Mouse (Mus musculus) kidney, embryonic 14.5 days (tissue): ENCODE data around the gene Abi1. TPM values are rescaled to one million over a fixed set of nuclear protein-coding genes. Genes with fewer than 3 reads are reported as not detected.
"Not testable (repeated sequence)": the region's sequence is repeated elsewhere in the genome, so short reads cannot be mapped to it uniquely, and the experiment has no call there.

ENCODE experiments used
- ATAC-seq: fragments of 200-750 bp; cut with Nextera tagmentation; 2 replicates; pipeline ENCODE4 v1.8.0; 2017; ENCODE audit warnings: moderate number of reproducible peaks, mild to moderate bottlenecking, moderate TSS enrichment, moderate library complexity; ENCODE audit not compliant: low FRiP score, low TSS enrichment
- H3K27ac ChIP-seq: fragments of 300-500 bp; sonication (generic); 2 replicates; pipeline ENCODE4 v1.5.1; 2014; ENCODE audit warnings: low read depth, mild to moderate bottlenecking, low read length, moderate library complexity, mixed read lengths
- H3K27me3 ChIP-seq: fragments of 300-500 bp; sonication (generic); 2 replicates; pipeline ENCODE4 v1.6.1; 2014; ENCODE audit warnings: mild to moderate bottlenecking, low read length; ENCODE audit not compliant: control insufficient read depth, insufficient read depth
- H3K36me3 ChIP-seq: fragments of 300-500 bp; sonication (generic); 2 replicates; pipeline ENCODE4 v1.6.1; 2014; ENCODE audit warnings: low read length, mixed read lengths; ENCODE audit not compliant: control insufficient read depth, insufficient read depth
- H3K4me1 ChIP-seq: fragments of 300-500 bp; sonication (generic); 2 replicates; pipeline ENCODE4 v1.6.1; 2014; ENCODE audit warnings: low read length, mixed read lengths; ENCODE audit not compliant: control insufficient read depth, insufficient read depth
- H3K4me2 ChIP-seq: fragments of 300-500 bp; sonication (generic); replicated peaks from 2 replicates; pipeline ENCODE4 v1.6.1; 2014; ENCODE audit warnings: low read depth, mild to moderate bottlenecking, low read length
- H3K4me3 ChIP-seq: fragments of 300-500 bp; sonication (generic); 2 replicates; pipeline ENCODE4 v1.5.1; 2014; ENCODE audit warnings: mild to moderate bottlenecking, low read length
- H3K9ac ChIP-seq: fragments of 300-500 bp; sonication (generic); 2 replicates; pipeline ENCODE4 v1.6.1; 2014; ENCODE audit warnings: low read depth, mild to moderate bottlenecking, low read length, moderate library complexity
- H3K9me3 ChIP-seq: fragments of 300-500 bp; sonication (generic); 2 replicates; pipeline ENCODE4 v1.6.1; 2016; ENCODE audit warnings: low read length; ENCODE audit not compliant: control insufficient read depth
- WGBS: fragments of 180-500 bp; shearing (Covaris S2); extraction: QIAGEN DNeasy Blood & Tissue Kit; methylation state at CpG from one replicate; pipeline ENCODE4 v1.1.7; 2014; 5-methylcytosine and 5-hydroxymethylcytosine counted together
- polyA plus RNA-seq: library from polyadenylated mRNA; unstranded; fragments of >200 nt; fragmentation: Nextera tagmentation; extraction: Ambion mirVana; gene quantifications from 2 replicates; pipeline ENCODE4 v1.2.1, GENCODE M21; 2014

The Abi1 gene
- polyA plus RNA-seq, 1 experiment from 2014 or later: 49.1 TPM

GRCm38 (mm10) chr2:23021721-23022120 is 18.3 kb downstream of the Abi1 start:
- Histone ChIP-seq H3K4me3 (no peak overlapping the region), H3K9ac (no peak overlapping the region), H3K4me2 (no peak overlapping the region), H3K4me1 (no peaks in the 10 kb centered on the region), H3K27ac (no peak overlapping the region), H3K36me3 (no peaks in the 10 kb centered on the region), H3K9me3 (no peaks in the 10 kb centered on the region), H3K27me3 (no peaks in the 10 kb centered on the region)
- 57% methylated on average over 4 of the region's 4 CpGs for WGBS
- ATAC-seq: no peak

DNA sequence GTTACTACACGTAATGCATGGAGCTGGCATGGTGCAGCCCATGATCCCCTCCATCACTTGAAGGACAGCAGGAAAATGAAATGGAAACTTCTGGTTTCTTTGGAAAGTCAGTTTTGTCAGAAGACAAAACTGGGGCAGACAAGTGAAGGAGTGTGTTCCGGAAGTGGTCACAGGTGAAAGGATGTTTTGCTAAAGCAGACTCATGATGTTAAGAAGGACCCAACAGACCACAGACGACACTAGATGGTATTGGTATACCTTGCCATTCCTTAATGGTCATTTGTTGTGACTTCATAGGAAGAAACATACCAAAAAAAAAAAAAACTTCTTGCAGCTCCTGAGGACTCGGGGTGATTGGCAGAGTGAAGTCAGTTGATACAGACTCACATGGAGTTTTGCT is 18.7 kb downstream of the Abi1 start:
- no peaks in the 10 kb centered on the region for H3K9me3 ChIP-seq
- WGBS: 92% methylated on average over 4 of the region's 4 CpGs
- H3K4me3 ChIP-seq: no peak overlapping the region
- no peak overlapping the region for H3K9ac ChIP-seq
- H3K36me3 ChIP-seq: no peaks in the 10 kb centered on the region
- ATAC-seq: no peak
- H3K27me3 ChIP-seq: no peaks in the 10 kb centered on the region
- no peak overlapping the region for H3K27ac ChIP-seq
- no peaks in the 10 kb centered on the region for H3K4me1 ChIP-seq
- no peak overlapping the region for H3K4me2 ChIP-seq

GRCm38 (mm10) chr2:23019170-23019569 is 20.9 kb downstream of the Abi1 start:
- 89% methylated on average over 2 of the region's 2 CpGs for WGBS
- Histone ChIP-seq H3K27me3 (no peaks in the 10 kb centered on the region), H3K9ac (no peak overlapping the region), H3K36me3 (no peaks in the 10 kb centered on the region), H3K27ac (no peak overlapping the region), H3K4me2 (no peak overlapping the region), H3K4me3 (no peak overlapping the region), H3K4me1 (peaks cover 7% of the 10 kb centered on the region), H3K9me3 (no peaks in the 10 kb centered on the region)
- ATAC-seq: no peak

- 78% methylated on average over 3 of the region's 3 CpGs for WGBS
- Histone ChIP-seq H3K27ac (no peak overlapping the region), H3K4me2 (no peak overlapping the region), H3K9ac (no peak overlapping the region), H3K36me3 (no peaks in the 10 kb centered on the region), H3K4me3 (no peak overlapping the region), H3K9me3 (no peaks in the 10 kb centered on the region), H3K4me1 (peaks cover 7% of the 10 kb centered on the region), H3K27me3 (no peaks in the 10 kb centered on the region)
- no peak for ATAC-seq
These were observed 23.9 kb downstream of the Abi1 start for GRCm38 (mm10) chr2:23016121-23016520.

DNA sequence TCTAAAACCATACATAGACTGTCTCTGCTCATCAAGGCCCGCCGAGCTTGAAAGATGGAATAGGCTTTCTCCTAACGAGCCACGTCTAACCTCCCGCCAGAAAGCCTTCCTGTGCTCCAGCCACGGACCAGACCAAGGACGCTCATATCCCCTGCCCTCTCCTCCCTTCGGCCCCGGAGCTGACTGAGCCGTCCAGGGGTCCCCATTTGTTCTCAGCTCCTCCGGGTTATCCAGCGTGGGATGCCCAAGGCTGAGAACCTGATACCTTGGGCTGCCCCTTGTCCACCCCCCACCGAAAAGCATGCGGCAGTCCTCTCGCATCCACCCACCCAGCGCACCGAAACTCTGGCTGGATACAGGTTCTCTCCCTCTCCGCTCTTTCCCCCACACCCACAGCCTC is 24.7 kb downstream of the Abi1 start:
- Histone ChIP-seq H3K9ac (no peak overlapping the region), H3K4me2 (no peak overlapping the region), H3K4me1 (peaks cover 7% of the 10 kb centered on the region), H3K36me3 (no peaks in the 10 kb centered on the region), H3K9me3 (no peaks in the 10 kb centered on the region), H3K4me3 (no peak overlapping the region), H3K27ac (no peak overlapping the region), H3K27me3 (no peaks in the 10 kb centered on the region)
- 43% methylated on average over 18 of the region's 18 CpGs for WGBS
- ATAC-seq: peak; percentile 49; the same call in 1 of the 2 replicates

- not testable (repeated sequence) for H3K9ac ChIP-seq, H3K9me3 ChIP-seq, H3K4me1 ChIP-seq, H3K4me2 ChIP-seq, H3K4me3 ChIP-seq, H3K27me3 ChIP-seq, H3K36me3 ChIP-seq, H3K27ac ChIP-seq
- WGBS: 61% methylated on average over 2 of the region's 3 CpGs
- ATAC-seq: peak; percentile 16; the same call in 1 of the 2 replicates
These were observed 25.1 kb downstream of the Abi1 start for GRCm38 (mm10) chr2:23014935-23015334.

GRCm38 (mm10) chr2:23008256-23008655 is 31.8 kb downstream of the Abi1 start:
- Histone ChIP-seq H3K27me3 (no peaks in the 10 kb centered on the region), H3K36me3 (no peaks in the 10 kb centered on the region), H3K4me3 (no peak overlapping the region), H3K9ac (no peak overlapping the region), H3K4me2 (no peak overlapping the region), H3K9me3 (no peaks in the 10 kb centered on the region), H3K27ac (no peak overlapping the region), H3K4me1 (no peaks in the 10 kb centered on the region)
- 67% methylated on average over 1 of the region's 1 CpGs for WGBS
- ATAC-seq: no peak

DNA sequence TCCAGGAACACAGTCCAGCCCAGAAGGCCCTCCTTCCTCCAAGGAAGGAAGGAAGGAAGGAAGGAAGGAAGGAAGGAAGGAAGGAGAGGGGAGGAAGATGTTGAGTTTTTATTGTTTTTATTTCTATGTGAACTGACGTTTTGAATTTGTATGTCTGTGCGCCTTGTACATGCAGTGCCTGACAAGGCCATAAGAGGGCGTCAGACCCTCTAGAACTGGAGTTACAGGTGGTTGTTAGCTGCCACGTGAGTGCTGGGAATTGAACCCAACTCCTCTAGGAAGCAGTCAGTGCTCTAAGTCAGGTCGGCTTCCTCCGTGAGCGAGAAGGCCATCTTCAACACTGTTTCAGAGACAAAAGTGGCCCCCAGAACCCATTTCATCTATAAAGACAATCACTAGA is 32.5 kb downstream of the Abi1 start:
- 87% methylated on average over 7 of the region's 7 CpGs for WGBS

GRCm38 (mm10) chr2:23007149-23007548 is 32.9 kb downstream of the Abi1 start:
- ATAC-seq: no peak
- H3K4me1 ChIP-seq: no peaks in the 10 kb centered on the region
- H3K9ac ChIP-seq: no peak overlapping the region
- no peaks in the 10 kb centered on the region for H3K27me3 ChIP-seq
- H3K4me2 ChIP-seq: no peak overlapping the region
- WGBS: 68% methylated on average over 2 of the region's 2 CpGs
- H3K9me3 ChIP-seq: no peaks in the 10 kb centered on the region
- H3K27ac ChIP-seq: no peak overlapping the region
- no peak overlapping the region for H3K4me3 ChIP-seq
- no peaks in the 10 kb centered on the region for H3K36me3 ChIP-seq

More for the DNA sequence above, 32.5 kb downstream of the Abi1 start:
- no peaks in the 10 kb centered on the region for H3K9me3 ChIP-seq
- H3K4me1 ChIP-seq: no peaks in the 10 kb centered on the region
- no peak overlapping the region for H3K27ac ChIP-seq
- H3K36me3 ChIP-seq: no peaks in the 10 kb centered on the region
- no peak overlapping the region for H3K9ac ChIP-seq
- H3K27me3 ChIP-seq: no peaks in the 10 kb centered on the region
- H3K4me2 ChIP-seq: no peak overlapping the region
- ATAC-seq: no peak
- H3K4me3 ChIP-seq: no peak overlapping the region
